Mouse (Mus musculus): ENCODE data around the gene Tbx18. TPM values are rescaled to one million over a fixed set of nuclear protein-coding genes. Genes with fewer than 3 reads are reported as not detected.

The Tbx18 gene
- polyA plus RNA-seq (2012; rRNA removed), result 1.3 and 2.3 TPM in 2 replicates

GRCm38 (mm10) chr9:87730961-87731535 is at the start of gene Tbx18:
Gene Tbx18 (minus strand): TSS chr9:87731260.
- DNase-seq (ENCODE audit: extremely low spot score in 1 of 2, low spot score in 1 of 2), result no peak

GRCm38 (mm10) chr9:87773951-87774350 is 42.9 kb upstream of the Tbx18 start:
- no peak for DNase-seq (ENCODE audit: extremely low spot score in 1 of 2, low spot score in 1 of 2)

- no peak for DNase-seq (ENCODE audit: extremely low spot score in 1 of 2, low spot score in 1 of 2)
Measured at GRCm38 (mm10) chr9:87755621-87756020, 24.6 kb upstream of the Tbx18 start.

- no peak for DNase-seq (ENCODE audit: extremely low spot score in 1 of 2, low spot score in 1 of 2)
Measured at GRCm38 (mm10) chr9:87741599-87741998, 10.5 kb upstream of the Tbx18 start.

GRCm38 (mm10) chr9:87740667-87741066 is 9.6 kb upstream of the Tbx18 start:
- DNase-seq (ENCODE audit: extremely low spot score in 1 of 2, low spot score in 1 of 2), result peak in 1 of 2 experiments; percentile 55

- no peak for DNase-seq (ENCODE audit: extremely low spot score in 1 of 2, low spot score in 1 of 2)
Measured at GRCm38 (mm10) chr9:87740241-87740645, 9.2 kb upstream of the Tbx18 start.

- DNase-seq (ENCODE audit: extremely low spot score in 1 of 2, low spot score in 1 of 2), result no peak
Measured at GRCm38 (mm10) chr9:87739543-87740161, 8.6 kb upstream of the Tbx18 start.

GRCm38 (mm10) chr9:87738766-87739542 is 7.9 kb upstream of the Tbx18 start:
- DNase-seq (ENCODE audit: extremely low spot score in 1 of 2, low spot score in 1 of 2), result no peak

GRCm38 (mm10) chr9:87738123-87738522 is 7.1 kb upstream of the Tbx18 start:
- no peak for DNase-seq (ENCODE audit: extremely low spot score in 1 of 2, low spot score in 1 of 2)

GRCm38 (mm10) chr9:87737271-87737670 is 6.2 kb upstream of the Tbx18 start:
- DNase-seq (ENCODE audit: extremely low spot score in 1 of 2, low spot score in 1 of 2), result no peak

GRCm38 (mm10) chr9:87735046-87735445 is 4.0 kb upstream of the Tbx18 start:
- DNase-seq (ENCODE audit: extremely low spot score in 1 of 2, low spot score in 1 of 2), result no peak

GRCm38 (mm10) chr9:87734631-87735030 is 3.6 kb upstream of the Tbx18 start:
- DNase-seq (ENCODE audit: extremely low spot score in 1 of 2, low spot score in 1 of 2), result no peak

- DNase-seq (ENCODE audit: extremely low spot score in 1 of 2, low spot score in 1 of 2), result no peak
Measured at GRCm38 (mm10) chr9:87733732-87734131, 2.7 kb upstream of the Tbx18 start.

- no peak for DNase-seq (ENCODE audit: extremely low spot score in 1 of 2, low spot score in 1 of 2)
Measured at GRCm38 (mm10) chr9:87733236-87733630, 2.2 kb upstream of the Tbx18 start.

GRCm38 (mm10) chr9:87732416-87733235 is 1.6 kb upstream of the Tbx18 start:
- DNase-seq (ENCODE audit: extremely low spot score in 1 of 2, low spot score in 1 of 2), result no peak

- DNase-seq (ENCODE audit: extremely low spot score in 1 of 2, low spot score in 1 of 2), result no peak
Measured at GRCm38 (mm10) chr9:87730271-87730960, 644 bp downstream of the Tbx18 start.

GRCm38 (mm10) chr9:87729316-87730270 is 1.5 kb downstream of the Tbx18 start:
- DNase-seq (ENCODE audit: extremely low spot score in 1 of 2, low spot score in 1 of 2), result no peak

GRCm38 (mm10) chr9:87728107-87728506 is 3.0 kb downstream of the Tbx18 start:
- DNase-seq (ENCODE audit: extremely low spot score in 1 of 2, low spot score in 1 of 2), result no peak

Data from frontal cortex, adult 2 months (tissue).